Mouse (Mus musculus): ENCODE measurements around the gene Ripor3. TPM values are rescaled to one million over a fixed set of nuclear protein-coding genes. Genes with fewer than 3 reads are reported as not detected.

Ripor3 gene
- total and polyA plus RNA-seq, 3 experiments, result 0.17 TPM; not detected in 2

DNA sequence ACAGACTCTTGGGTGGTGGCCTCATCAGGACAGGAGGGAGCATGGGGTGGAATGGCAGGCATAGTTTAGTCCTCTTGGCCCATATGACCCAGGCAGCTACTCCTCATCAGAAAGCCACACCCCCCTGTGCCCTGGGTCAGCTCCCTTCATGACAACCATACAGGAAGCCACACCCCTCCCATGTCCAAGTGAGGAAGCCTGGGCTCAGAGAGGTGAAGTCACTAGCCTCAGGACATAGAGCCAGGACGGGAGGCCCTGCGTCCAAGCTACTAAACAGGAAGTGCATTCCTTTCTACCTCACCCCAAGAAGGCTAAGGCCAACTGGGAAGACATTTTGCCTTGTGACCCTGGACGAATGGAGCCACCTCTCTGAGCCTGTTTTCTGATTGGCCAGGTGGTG, 4.8 kb downstream of the Ripor3 start:
- Histone ChIP-seq H3K36me3 (replicated peaks in 1 of 2; ENCODE audit: control insufficient read depth in 1 of 2, insufficient read depth in 1 of 2, low read length in 1 of 2) (no peaks in the 10 kb centered on the region), H3K9ac (ENCODE audit: insufficient read depth, low read depth) (no peak overlapping the region), H3K27me3 (replicated peaks) (peaks cover 21% of the 10 kb centered on the region), H3K4me1 (ENCODE audit: control insufficient read depth in 1 of 2, insufficient read depth in 2 of 2) (peaks cover 21 to 44% of the 10 kb centered on the region in 2 experiments), H3K4me2 (ENCODE audit: insufficient read depth, low read depth, poor library complexity, severe bottlenecking) (no peak overlapping the region), H3K4me3 (replicated peaks in 1 of 3; ENCODE audit: low read depth in 2 of 3, low read length in 2 of 3, poor library complexity in 1 of 3) (no peak overlapping the region), H3K79me2 (replicated peaks; ENCODE audit: control insufficient read depth, extremely low read depth, insufficient read depth, poor library complexity, severe bottlenecking) (no peaks in the 10 kb centered on the region), H3K27ac (ENCODE audit: insufficient read depth, low read depth) (no peak overlapping the region), H3K9me3 (replicated peaks; ENCODE audit: low read length) (peaks cover 13% of the 10 kb centered on the region)
- DNase-seq (ENCODE audit: extremely low read depth), result no peak
- in situ Hi-C loops (cut with MboI; ENCODE audit: low pct_ligation_motif_present, low pct_unique_long_range_greater_than_20kb, low sequenced_read_pairs) (no loop called here), dilution Hi-C loops (cut with MboI; ENCODE audit: extremely low pct_ligation_motif_present, extremely low pct_unique_long_range_greater_than_20kb, low sequenced_read_pairs) (no loop called here)
- TF ChIP-seq SMC3 (IDR thresholded peaks at IDR 0.05; ENCODE audit: low read depth, low read length), result no peak
- TF ChIP-seq CHD2 (IDR thresholded peaks at IDR 0.05; ENCODE audit: low read length), result no peak
- TF ChIP-seq JUND (conservative IDR thresholded peaks at IDR 0.05; ENCODE audit: low read depth, low read length), result no peak
- no peak for TF ChIP-seq KAT2A (IDR thresholded peaks at IDR 0.05; ENCODE audit: insufficient replicate concordance, low read length)

DNA sequence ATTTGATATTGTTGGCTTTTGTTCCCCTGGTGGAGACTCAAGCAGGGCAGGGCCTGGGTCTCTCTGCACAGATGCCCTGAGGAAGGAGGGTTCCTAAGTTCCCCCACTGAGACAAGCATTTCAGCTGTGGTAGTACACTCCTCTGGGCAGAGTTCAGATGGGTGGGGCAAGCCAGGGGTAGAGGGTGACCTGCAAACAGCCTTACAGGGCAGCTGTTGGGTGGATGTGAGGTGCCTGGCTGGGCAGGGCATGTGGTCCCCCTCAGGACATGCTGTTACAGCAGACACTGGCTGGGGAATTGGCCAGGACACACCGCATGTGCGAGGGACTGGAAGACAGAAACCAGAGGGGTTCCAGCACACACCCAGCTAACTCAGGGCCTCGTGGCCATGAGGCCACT, 5.4 kb downstream of the Ripor3 start:
- H3K9me3 ChIP-seq (replicated peaks; ENCODE audit: low read length), result peaks cover 20% of the 10 kb centered on the region
- H3K4me1 ChIP-seq (ENCODE audit: control insufficient read depth in 1 of 2, insufficient read depth in 2 of 2), result peaks cover 21 to 38% of the 10 kb centered on the region in 2 experiments
- H3K27ac ChIP-seq (ENCODE audit: insufficient read depth, low read depth), result no peak overlapping the region
- no peak overlapping the region for H3K9ac ChIP-seq (ENCODE audit: insufficient read depth, low read depth)
- H3K4me2 ChIP-seq (ENCODE audit: insufficient read depth, low read depth, poor library complexity, severe bottlenecking), result no peak overlapping the region
- TF ChIP-seq TBP (conservative IDR thresholded peaks at IDR 0.05; ENCODE audit: low read depth, low read length) (no peak), E2F4 (IDR thresholded peaks at IDR 0.05; ENCODE audit: insufficient replicate concordance, low read depth, low read length) (no peak), CTCF (conservative IDR thresholded peaks at IDR 0.05 in 1 of 2, IDR thresholded peaks at IDR 0.05 in 1 of 2; ENCODE audit: low read depth in 2 of 2, low read length in 2 of 2) (no peak), POLR2AphosphoS2 (IDR thresholded peaks at IDR 0.05; ENCODE audit: low read depth, low read length) (no peak), RCOR1 (conservative IDR thresholded peaks at IDR 0.05; ENCODE audit: low read depth, low read length) (no peak), JUN (IDR thresholded peaks at IDR 0.05; ENCODE audit: insufficient read depth, low read depth, low read length) (no peak), MYC (IDR thresholded peaks at IDR 0.05; ENCODE audit: low read depth, low read length) (no peak), MAX (IDR thresholded peaks at IDR 0.05; ENCODE audit: low read length) (no peak), ZMIZ1 (IDR thresholded peaks at IDR 0.05; ENCODE audit: low read depth, low read length) (no peak), MXI1 (IDR thresholded peaks at IDR 0.05; ENCODE audit: low read depth, low read length) (no peak), GABPA (IDR thresholded peaks at IDR 0.05; ENCODE audit: insufficient replicate concordance, low read depth, low read length) (no peak), ELF1 (IDR thresholded peaks at IDR 0.05; ENCODE audit: low read depth, low read length) (no peak), ZC3H11A (IDR thresholded peaks at IDR 0.05; ENCODE audit: low read depth, low read length) (no peak), TCF12 (IDR thresholded peaks at IDR 0.05; ENCODE audit: low read depth, low read length) (no peak), SIN3A (IDR thresholded peaks at IDR 0.05; ENCODE audit: low read length) (no peak), ZNF384 (IDR thresholded peaks at IDR 0.05; ENCODE audit: low read depth, low read length) (no peak)
- H3K79me2 ChIP-seq (replicated peaks; ENCODE audit: control insufficient read depth, extremely low read depth, insufficient read depth, poor library complexity, severe bottlenecking), result no peaks in the 10 kb centered on the region
- no peak for DNase-seq (ENCODE audit: extremely low read depth)
- in situ Hi-C loops (cut with MboI; ENCODE audit: low pct_ligation_motif_present, low pct_unique_long_range_greater_than_20kb, low sequenced_read_pairs), result no loop called here
- H3K4me3 ChIP-seq (replicated peaks in 1 of 3; ENCODE audit: low read depth in 2 of 3, low read length in 2 of 3, poor library complexity in 1 of 3), result no peak overlapping the region
- H3K36me3 ChIP-seq (replicated peaks in 1 of 2; ENCODE audit: control insufficient read depth in 1 of 2, insufficient read depth in 1 of 2, low read length in 1 of 2), result no peaks in the 10 kb centered on the region
- peaks cover 19% of the 10 kb centered on the region for H3K27me3 ChIP-seq (replicated peaks)
- dilution Hi-C loops (cut with MboI; ENCODE audit: extremely low pct_ligation_motif_present, extremely low pct_unique_long_range_greater_than_20kb, low sequenced_read_pairs), result no loop called here

Measured in CH12.LX (cell line).